Mouse (Mus musculus) liver, embryonic 14.5 days (tissue): ENCODE data around the gene BC030500. TPM values are rescaled to one million over a fixed set of nuclear protein-coding genes. Genes with fewer than 3 reads are reported as not detected.

Experiments used
- ATAC-seq: fragments of 200-750 bp; cut with Nextera tagmentation; 2 replicates; pipeline ENCODE4 v1.8.0; 2017; ENCODE audit warnings: moderate number of reproducible peaks, mild to moderate bottlenecking, moderate library complexity; ENCODE audit not compliant: insufficient read depth
- DNase-seq, 3 experiments: peaks; one replicate each; pipeline ENCODE4 v3.0.0-alpha.2; 2012 to 2013; ENCODE audit warnings: low read depth in 3 of 3, low spot score in 3 of 3
- H3K27ac ChIP-seq: fragments of 300-500 bp; sonication (generic); 2 replicates; pipeline ENCODE4 v1.5.1; 2014; ENCODE audit warnings: moderate library complexity, mild to moderate bottlenecking, control low read depth, inconsistent platforms
- H3K27me3 ChIP-seq: fragments of 300-500 bp; sonication (generic); 2 replicates; pipeline ENCODE4 v1.6.1; 2014; ENCODE audit warnings: mild to moderate bottlenecking, low read length, moderate library complexity; ENCODE audit not compliant: control insufficient read depth, insufficient read depth
- H3K36me3 ChIP-seq: fragments of 300-500 bp; sonication (generic); replicated peaks from 2 replicates; pipeline ENCODE4 v1.6.1; 2014; ENCODE audit warnings: low read depth; ENCODE audit not compliant: control insufficient read depth, insufficient read depth
- H3K4me1 ChIP-seq, 2 experiments: fragments of 200-500 bp in 1 of 2; fragments of 300-500 bp in 1 of 2; sonication (generic) in 1 of 2; replicated peaks; 2 replicates each; pipeline ENCODE4 v1.6.1; 2012 to 2014; ENCODE audit warnings: antibody characterized with exemption in 1 of 2, inconsistent platforms in 1 of 2, low read length in 1 of 2; ENCODE audit not compliant: control insufficient read depth in 2 of 2, insufficient read depth in 2 of 2
- H3K4me2 ChIP-seq: fragments of 300-500 bp; sonication (generic); 2 replicates; pipeline ENCODE4 v1.6.1; 2014; ENCODE audit warnings: low read depth, mild to moderate bottlenecking, control low read depth, moderate library complexity
- H3K4me3 ChIP-seq, 2 experiments: fragments of 200-500 bp in 1 of 2; fragments of 300-500 bp in 1 of 2; sonication (generic) in 1 of 2; 2 replicates each; pipeline ENCODE4 v1.5.1; 2012 to 2014; ENCODE audit warnings: low read depth in 2 of 2, low read length in 2 of 2, mild to moderate bottlenecking in 2 of 2, control low read depth in 1 of 2, inconsistent platforms in 1 of 2, moderate library complexity in 1 of 2; ENCODE audit not compliant: insufficient read depth in 1 of 2
- H3K9ac ChIP-seq: fragments of 300-500 bp; sonication (generic); replicated peaks from 2 replicates; pipeline ENCODE4 v1.6.1; 2014; ENCODE audit warnings: mild to moderate bottlenecking, control low read depth, moderate library complexity
- H3K9me3 ChIP-seq: fragments of 300-500 bp; sonication (generic); 2 replicates; pipeline ENCODE4 v1.6.1; 2016; ENCODE audit warnings: low read length, mixed read lengths; ENCODE audit not compliant: control insufficient read depth
- CTCF ChIP-seq: IDR thresholded peaks from 2 replicates; pipeline ENCODE4 v1.5.1; 2016; ENCODE audit warnings: antibody characterized with exemption, low read depth, control low read depth
- EP300 ChIP-seq: IDR thresholded peaks from 2 replicates; pipeline ENCODE4 v1.6.1; 2016; ENCODE audit warnings: antibody characterized with exemption, low read depth
- WGBS: fragments of 180-500 bp; shearing (Covaris S2); extraction: QIAGEN DNeasy Blood & Tissue Kit; methylation state at CpG from one replicate; pipeline ENCODE4 v1.1.7; 2014; ENCODE audit not compliant: insufficient replicate concordance; 5-methylcytosine and 5-hydroxymethylcytosine counted together
- polyA plus RNA-seq, 2 experiments: library from polyadenylated mRNA; depleted of rRNA in 1 of 2; stranded (reverse) in 1 of 2; unstranded in 1 of 2; fragments of >200 nt; fragmentation: Nextera tagmentation in 1 of 2; extraction: Ambion mirVana in 1 of 2; gene quantifications; 2 replicates each; pipeline versions ENCODE4 v1.2.1 to v1.2.3; 2012 to 2014

The BC030500 gene
- polyA plus RNA-seq, 2 experiments = not detected

- WGBS = 2% methylated on average over 37 of the region's 37 CpGs
- no peak for DNase-seq
- Histone ChIP-seq H3K4me3 (peak within 1 kb of the TSS; percentile 8 to 22; a peak in 2 of 4 replicates), H3K36me3 (no peaks in the 10 kb centered on the region), H3K27me3 (peaks cover 11% of the 10 kb centered on the region), H3K4me2 (peak within 1 kb of the TSS; percentile 46), H3K9ac (no peak within 1 kb of the TSS), H3K27ac (no peak within 1 kb of the TSS), H3K9me3 (no peaks in the 10 kb centered on the region), H3K4me1 (no peaks in the 10 kb centered on the region)
- no peak for ATAC-seq
- TF ChIP-seq EP300 = no peak
- TF ChIP-seq CTCF = no peak
Measured at GRCm38 (mm10) chr8:58912196-58912839, 763 bp downstream of the BC030500 start, which contains the start of gene Galntl6. Galntl6 (minus strand) TSS chr8:58912640.

GRCm38 (mm10) chr8:58912840-58913639 lies 1.5 kb downstream of the BC030500 start:
- Histone ChIP-seq H3K27me3 (peaks cover 11% of the 10 kb centered on the region), H3K4me3 (peak overlapping the region; percentile 8 to 22; a peak in 2 of 4 replicates), H3K27ac (no peak overlapping the region), H3K4me2 (peak overlapping the region; percentile 46), H3K9ac (no peak overlapping the region), H3K4me1 (no peaks in the 10 kb centered on the region), H3K9me3 (no peaks in the 10 kb centered on the region), H3K36me3 (no peaks in the 10 kb centered on the region)
- TF ChIP-seq CTCF = no peak
- TF ChIP-seq EP300 = no peak
- DNase-seq (no peak), ATAC-seq (no peak)
- 3% methylated on average over 30 of the region's 30 CpGs for WGBS

- DNase-seq (no peak), ATAC-seq (no peak)
- TF ChIP-seq EP300 (no peak), CTCF (no peak)
- Histone ChIP-seq H3K9ac (no peak overlapping the region), H3K27ac (no peak overlapping the region), H3K9me3 (no peaks in the 10 kb centered on the region), H3K27me3 (peaks cover 11% of the 10 kb centered on the region), H3K4me3 (no peak overlapping the region), H3K4me2 (no peak overlapping the region), H3K36me3 (no peaks in the 10 kb centered on the region), H3K4me1 (no peaks in the 10 kb centered on the region)
- 66% methylated on average over 2 of the region's 3 CpGs for WGBS
Measured at GRCm38 (mm10) chr8:58913640-58913968, 2.0 kb downstream of the BC030500 start.

GRCm38 (mm10) chr8:58915142-58915541 lies 3.6 kb downstream of the BC030500 start:
- TF ChIP-seq EP300 (no peak), CTCF (no peak)
- Histone ChIP-seq H3K9ac (no peak overlapping the region), H3K27me3 (peaks cover 11% of the 10 kb centered on the region), H3K4me3 (no peak overlapping the region), H3K4me1 (no peaks in the 10 kb centered on the region), H3K36me3 (no peaks in the 10 kb centered on the region), H3K4me2 (no peak overlapping the region), H3K9me3 (no peaks in the 10 kb centered on the region), H3K27ac (no peak overlapping the region)
- 36% methylated on average over 2 of the region's 2 CpGs for WGBS
- DNase-seq (no peak), ATAC-seq (no peak)

- no peak overlapping the region for H3K9ac ChIP-seq
- ATAC-seq (no peak), DNase-seq (no peak)
- no peak overlapping the region for H3K4me2 ChIP-seq
- H3K4me3 ChIP-seq = no peak overlapping the region
- WGBS = 57% methylated on average over 1 of the region's 1 CpGs
- H3K27me3 ChIP-seq = no peaks in the 10 kb centered on the region
- H3K27ac ChIP-seq = no peak overlapping the region
- no peaks in the 10 kb centered on the region for H3K9me3 ChIP-seq
- H3K4me1 ChIP-seq = no peaks in the 10 kb centered on the region
- H3K36me3 ChIP-seq = no peaks in the 10 kb centered on the region
- no peak for TF ChIP-seq CTCF
- no peak for TF ChIP-seq EP300
Measured at GRCm38 (mm10) chr8:58931066-58931465, 19.5 kb downstream of the BC030500 start.
